Mouse (Mus musculus) liver, adult 2 months (tissue): Measurements from ENCODE around the gene Dnaaf1.

Experiments
- CTCF ChIP-seq: fragments of 200-500 bp; IDR thresholded peaks from 2 replicates; pipeline ENCODE4 v1.5.1; 2011; ENCODE audit warnings: low read depth, low read length, control low read depth
- POLR2A ChIP-seq: fragments of 200-500 bp; IDR thresholded peaks from 2 replicates; pipeline ENCODE4 v1.6.1; 2011; ENCODE audit warnings: low read length, control low read depth; ENCODE audit not compliant: insufficient read depth; ENCODE audit errors: extremely low read depth

DNA sequence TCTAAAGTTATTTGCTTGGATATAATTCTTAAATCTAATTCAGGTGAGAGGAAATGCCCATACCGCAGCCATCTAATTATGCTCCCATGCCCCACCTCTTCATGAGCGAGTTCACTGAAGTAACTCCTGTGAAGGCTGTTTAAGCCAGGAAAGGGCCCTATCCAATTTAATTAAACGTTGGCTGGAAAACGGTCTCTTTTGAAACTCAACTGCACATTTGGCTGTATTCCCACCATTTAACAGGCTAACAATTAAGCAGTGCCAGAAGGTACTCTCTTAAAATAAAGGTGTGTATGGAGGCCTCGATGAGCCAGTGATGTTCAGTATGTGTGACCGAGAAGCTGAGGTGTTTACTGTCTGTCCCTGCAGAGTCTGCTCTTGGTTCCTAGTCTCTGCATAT, 19.2 kb upstream of the Dnaaf1 start:
- TF ChIP-seq POLR2A = no peak
- no peak for TF ChIP-seq CTCF
